Mouse (Mus musculus) activated CD4-positive, CD25-positive, alpha-beta regulatory T cell (primary cell): Measurements from ENCODE around the gene Tas2r103. TPM values are rescaled to one million over a fixed set of nuclear protein-coding genes. Genes with fewer than 3 reads are reported as not detected.

ENCODE experiments used
- polyA plus RNA-seq, 2 experiments: library from polyadenylated mRNA; unstranded; fragments of 100-300 nt; shearing (Covaris generic); gene quantifications; one replicate each; pipeline ENCODE4 v1.2.1; 2017

Tas2r103 gene
- not detected for polyA plus RNA-seq

DNA sequence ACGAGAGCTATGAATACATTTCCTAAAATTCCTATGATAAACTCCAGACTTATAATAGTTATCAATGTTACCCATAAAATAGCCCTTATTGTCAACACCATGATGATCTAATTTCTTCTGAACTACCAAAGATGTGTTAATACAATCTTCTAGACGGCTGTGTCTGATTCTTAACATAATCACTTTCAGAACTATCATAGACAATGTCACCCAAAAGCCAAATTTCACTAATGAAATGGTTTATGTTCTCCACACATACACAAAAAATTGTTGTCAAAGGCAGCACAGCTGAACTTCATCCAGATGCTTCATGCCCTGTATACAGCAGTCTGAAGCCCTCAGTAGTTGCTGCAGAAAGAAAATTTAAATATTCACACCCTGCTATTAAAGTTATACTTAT is at the start of gene Tas2r103:
Gene Tas2r103, minus strand, starts transcription at position 101 of the 400 bp plus-strand sequence.

DNA sequence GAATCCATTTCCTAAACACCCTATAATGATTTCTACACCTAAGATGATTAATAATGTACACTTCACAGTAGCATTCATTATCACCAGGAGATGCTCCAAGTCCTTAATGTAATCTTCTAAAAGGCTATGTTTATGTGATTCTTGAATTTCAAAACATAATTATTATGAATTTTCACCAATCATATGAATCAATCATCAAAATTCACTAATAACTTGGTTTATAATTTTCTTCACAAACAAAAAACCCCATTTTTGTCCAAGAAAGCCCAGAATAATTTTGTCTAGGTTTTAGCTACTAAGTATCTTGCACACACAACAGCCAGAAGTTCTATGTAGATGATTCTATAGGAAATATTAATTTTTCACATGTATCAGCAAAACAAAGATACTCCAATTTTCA is 18.8 kb upstream of the Tas2r103 start, which contains the start of gene Tas2r140:
Gene Tas2r140, minus strand, starts transcription at position 101 of the 400 bp plus-strand sequence.

Other genes with a start within 250 kb of the Tas2r103 start
- not detected for gene Tas2r117, start 234.3 kb downstream of the Tas2r103 start, polyA plus RNA-seq
- gene Tas2r123, start 190.0 kb downstream of the Tas2r103 start, polyA plus RNA-seq: not detected
- not detected for gene Tas2r116, start 181.7 kb downstream of the Tas2r103 start, polyA plus RNA-seq
- gene Tas2r110, start 169.1 kb downstream of the Tas2r103 start, polyA plus RNA-seq: not detected
- not detected for gene Tas2r113, start 144.1 kb downstream of the Tas2r103 start, polyA plus RNA-seq
- gene Tas2r125, start 127.5 kb downstream of the Tas2r103 start, polyA plus RNA-seq: not detected
- gene Tas2r129, start 86.0 kb downstream of the Tas2r103 start, polyA plus RNA-seq: under 1 TPM in 1 of 2 experiments, not detected in 1; 0.31 TPM
- gene Tas2r131, start 79.2 kb downstream of the Tas2r103 start, polyA plus RNA-seq: not detected
- not detected for gene Tas2r109, start 56.1 kb downstream of the Tas2r103 start, polyA plus RNA-seq
- not detected for gene Tas2r140, start 18.7 kb upstream of the Tas2r103 start, polyA plus RNA-seq
- gene Smim10l1, start 67.8 kb upstream of the Tas2r103 start, polyA plus RNA-seq: 10 to 100 TPM; 13.1 to 14.9 TPM